ENCODE assay signal across 15 mouse cellular contexts in the genomic region with DNA sequence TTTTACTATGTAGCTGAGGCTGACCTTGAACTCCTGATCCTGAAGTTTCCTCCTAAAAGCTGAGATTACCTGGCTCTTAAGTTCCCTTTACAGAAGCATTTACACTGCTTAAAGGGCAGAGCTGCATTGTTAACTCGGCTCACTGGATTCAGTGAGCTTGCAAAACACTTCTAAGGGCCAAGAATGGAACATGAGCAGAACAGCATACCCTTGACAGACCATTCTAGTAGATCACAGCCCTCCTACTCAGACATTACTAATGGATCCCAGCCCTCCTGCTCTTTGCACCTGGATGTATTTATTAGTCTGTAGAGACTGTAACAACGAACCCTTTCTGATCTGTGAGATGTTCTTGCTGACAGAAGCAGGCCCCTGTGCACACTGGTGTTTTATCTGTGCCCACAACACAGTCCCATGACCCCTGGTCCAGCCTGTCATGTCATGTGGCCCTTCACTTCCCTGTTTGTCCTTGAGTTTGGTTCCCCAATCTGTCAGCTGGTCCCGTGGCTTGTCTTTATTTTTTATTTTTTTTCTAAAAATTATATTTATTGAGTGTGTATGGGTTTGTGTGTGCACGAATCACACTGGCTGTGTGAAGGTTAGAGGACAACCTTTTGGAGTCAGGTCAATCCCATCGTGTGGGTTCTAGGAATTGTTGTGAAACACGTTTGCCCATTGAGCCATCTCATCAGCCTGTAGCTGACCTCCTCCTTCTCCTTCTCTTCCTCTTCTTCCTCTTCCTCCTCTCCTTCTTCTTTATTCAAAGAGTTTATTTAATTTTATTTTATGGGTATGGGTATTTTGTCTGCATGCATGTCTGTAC. TPM values are rescaled to one million over a fixed set of nuclear protein-coding genes. Genes with fewer than 3 reads are reported as not detected.
A peak's percentile ranks its signal among the peaks of the same experiment; 100 is the strongest.
DNase-seq lines count a peak whose midpoint lies in the region; ATAC-seq lines count a peak whose summit lies in the region.
"Had no signal": no experiment of that assay in that cellular context is flagged by ENCODE, and none has a peak within 500 bp of the region (broad histone marks: within the 10 kb centered on the region; RNA-seq: fewer than 3 reads in every experiment).

No protein-coding gene starts in this region.

- no peaks in the 10 kb centered on the region for H3K36me3 ChIP-seq in hindbrain, embryonic 15.5 days
- H3K36me3 ChIP-seq in hindbrain, embryonic 13.5 days = peaks cover 16% of the 10 kb centered on the region

- 80% methylated on average over 6 of the region's 6 CpGs for WGBS in hindbrain, embryonic 15.5 days
- WGBS in hindbrain, embryonic 13.5 days = 80% methylated on average over 6 of the region's 6 CpGs

- no peak overlapping the region for H3K4me2 ChIP-seq in hindbrain, embryonic 15.5 days
- no peak overlapping the region for H3K4me2 ChIP-seq in hindbrain, embryonic 13.5 days
- H3K4me2 ChIP-seq: lung, embryonic 14.5 days had no signal

- H3K9me3 ChIP-seq in hindbrain, embryonic 15.5 days = no peaks in the 10 kb centered on the region
- no peaks in the 10 kb centered on the region for H3K9me3 ChIP-seq in hindbrain, embryonic 13.5 days
- H3K9me3 ChIP-seq: forebrain, embryonic 10.5 days had no signal

- no peak overlapping the region for H3K4me3 ChIP-seq in hindbrain, embryonic 15.5 days
- no peak overlapping the region for H3K4me3 ChIP-seq in hindbrain, embryonic 13.5 days
- H3K4me3 ChIP-seq: forebrain, embryonic 10.5 days had no signal

- no peaks in the 10 kb centered on the region for H3K27me3 ChIP-seq in hindbrain, embryonic 15.5 days
- H3K27me3 ChIP-seq in hindbrain, embryonic 13.5 days = no peaks in the 10 kb centered on the region

- peak; percentile 46 for DNase-seq in lung, postnatal 36 days
- DNase-seq in lung, postnatal 10 days = no peak
- no peak for DNase-seq in testis, postnatal 10 days (ENCODE audit: low spot score)
- no peak for DNase-seq in cerebellum, postnatal 14 days
- DNase-seq: heart, postnatal 14 days; kidney, adult 2 months; layer of hippocampus, postnatal 36 days; lung, embryonic 14.5 days; right cerebral cortex, postnatal 25 days had no signal

- ATAC-seq in hindbrain, embryonic 15.5 days (ENCODE audit: low FRiP score, low read depth) = no peak
- ATAC-seq in hindbrain, embryonic 13.5 days (ENCODE audit: low FRiP score) = no peak
- ATAC-seq in granulocyte monocyte progenitor cell, adult 5-6 weeks (replicated peaks; ENCODE audit: poor library complexity, severe bottlenecking) = peak; percentile 47
- ATAC-seq: CD4-positive, CD25-positive, alpha-beta regulatory T cell, adult 4 months; midbrain, embryonic 16.5 days had no signal

- no peak overlapping the region for H3K9ac ChIP-seq in hindbrain, embryonic 15.5 days
- no peak overlapping the region for H3K9ac ChIP-seq in hindbrain, embryonic 13.5 days
- H3K9ac ChIP-seq: lung, embryonic 14.5 days had no signal

- H3K27ac ChIP-seq in hindbrain, embryonic 15.5 days (replicated peaks) = 0 out of 2 replicates have a peak overlapping the region, but pooled peaks have one; percentile 22
- H3K27ac ChIP-seq in hindbrain, embryonic 13.5 days = no peak overlapping the region
- H3K27ac ChIP-seq: forebrain, embryonic 10.5 days had no signal

- peaks cover 58% of the 10 kb centered on the region for H3K4me1 ChIP-seq in hindbrain, embryonic 15.5 days (replicated peaks)
- peaks cover 74% of the 10 kb centered on the region for H3K4me1 ChIP-seq in hindbrain, embryonic 13.5 days (replicated peaks)

RNA-seq across cellular contexts. Expression of a gene that starts 32.3 kb away (rescaled TPM):
- 99.4 and 102 TPM in 2 replicates for polyA plus RNA-seq in hindbrain, embryonic 15.5 days (2015; fragmentation: Nextera tagmentation; extraction: Ambion mirVana)
- 91.0 and 98.3 TPM in 2 replicates for polyA plus RNA-seq in hindbrain, embryonic 13.5 days (2015; fragmentation: Nextera tagmentation; extraction: Ambion mirVana)
- 42.8 and 42.9 TPM in 2 replicates for total RNA-seq in granulocyte monocyte progenitor cell, adult 5-6 weeks (2014; fragmentation: Nextera tagmentation)
- 18.9 and 30.2 TPM in 2 replicates for total RNA-seq in granulocyte monocyte progenitor cell, adult 5-6 weeks (2017)
